Mouse (Mus musculus) embryonic facial prominence, embryonic 11.5 days (tissue): ENCODE results near the gene Helq. TPM values are rescaled to one million over a fixed set of nuclear protein-coding genes. Genes with fewer than 3 reads are reported as not detected.

Experiments
- ATAC-seq: fragments of 200-750 bp; cut with Nextera tagmentation; replicated peaks from 2 replicates; pipeline ENCODE4 v1.8.0; 2017; ENCODE audit warnings: low read depth; ENCODE audit not compliant: insufficient number of reproducible peaks, low FRiP score, low TSS enrichment
- DNase-seq: peaks from one replicate; pipeline ENCODE4 v3.0.0-alpha.2; 2015; ENCODE audit warnings: low spot score
- H3K27ac ChIP-seq: fragments of 300-500 bp; sonication (generic); replicated peaks from 2 replicates; pipeline ENCODE4 v1.5.1; 2014; ENCODE audit warnings: mild to moderate bottlenecking, low read depth, low read length, control low read depth
- H3K27me3 ChIP-seq: fragments of 300-500 bp; sonication (generic); 2 replicates; pipeline ENCODE4 v1.6.1; 2014; ENCODE audit warnings: mild to moderate bottlenecking, low read length, moderate library complexity, mixed read lengths; ENCODE audit not compliant: control insufficient read depth, insufficient read depth
- H3K36me3 ChIP-seq: fragments of 300-500 bp; sonication (generic); replicated peaks from 2 replicates; pipeline ENCODE4 v1.6.1; 2014; ENCODE audit warnings: low read depth, mild to moderate bottlenecking, low read length, moderate library complexity, mixed read lengths; ENCODE audit not compliant: control insufficient read depth, insufficient read depth
- H3K4me1 ChIP-seq: fragments of 300-500 bp; sonication (generic); 2 replicates; pipeline ENCODE4 v1.6.1; 2014; ENCODE audit warnings: low read length, mixed read lengths; ENCODE audit not compliant: control insufficient read depth, insufficient read depth
- H3K4me2 ChIP-seq: fragments of 300-500 bp; sonication (generic); 2 replicates; pipeline ENCODE4 v1.6.1; 2014; ENCODE audit warnings: low read depth, mild to moderate bottlenecking, control low read depth, low read length, moderate library complexity
- H3K4me3 ChIP-seq: fragments of 300-500 bp; sonication (generic); 2 replicates; pipeline ENCODE4 v1.5.1; 2014; ENCODE audit warnings: low read depth, low read length, control low read depth
- H3K9ac ChIP-seq: fragments of 300-500 bp; sonication (generic); replicated peaks from 2 replicates; pipeline ENCODE4 v1.6.1; 2014; ENCODE audit warnings: mild to moderate bottlenecking, control low read depth, low read length
- H3K9me3 ChIP-seq: fragments of 300-500 bp; sonication (generic); replicated peaks from 2 replicates; pipeline ENCODE4 v1.6.1; 2016; ENCODE audit warnings: mild to moderate bottlenecking, low read length, inconsistent platforms, mixed read lengths; ENCODE audit not compliant: control insufficient read depth
- WGBS: fragments of 180-500 bp; shearing (Covaris S2); extraction: QIAGEN DNeasy Blood & Tissue Kit; methylation state at CpG from one replicate; pipeline ENCODE4 v1.1.7; 2014; 5-methylcytosine and 5-hydroxymethylcytosine counted together
- polyA plus RNA-seq: library from polyadenylated mRNA; unstranded; fragments of >200 nt; fragmentation: Nextera tagmentation; extraction: Ambion mirVana; gene quantifications from 2 replicates; pipeline ENCODE4 v1.2.1, GENCODE M21; 2014

The Helq gene
- polyA plus RNA-seq, 1 experiment from 2014 or later: 21.6 TPM

GRCm38 (mm10) chr5:100716762-100717161, 81.6 kb downstream of the Helq start:
- WGBS: 96% methylated on average over 15 of the region's 15 CpGs
- Histone ChIP-seq H3K27me3 (peaks cover 3% of the 10 kb centered on the region; the same call in 1 of the 2 replicates), H3K27ac (no peak overlapping the region), H3K9ac (no peak overlapping the region), H3K4me2 (no peak overlapping the region), H3K36me3 (no peaks in the 10 kb centered on the region), H3K4me3 (no peak overlapping the region), H3K9me3 (no peaks in the 10 kb centered on the region), H3K4me1 (no peaks in the 10 kb centered on the region)
- no peak for DNase-seq
- ATAC-seq: no peak

Other genes starting within 250 kb of the Helq start
- gene Plac8, start 226.4 kb downstream of the Helq start, polyA plus RNA-seq: 5.3 and 5.5 TPM in 2 replicates
- 62.2 and 64.0 TPM in 2 replicates for gene Coq2, start 123.5 kb downstream of the Helq start, polyA plus RNA-seq
- 1.1 and 2.2 TPM in 2 replicates for gene Hpse, start 78.9 kb downstream of the Helq start, polyA plus RNA-seq
- 178 TPM in 2 replicates for gene Mrps18c, start within 50 bp of the Helq start, polyA plus RNA-seq
- 25.2 and 33.4 TPM in 2 replicates for gene Abraxas1, start 22.4 kb upstream of the Helq start, polyA plus RNA-seq
- 0.46 and 0.99 TPM in 2 replicates for gene Gpat3, start 47.1 kb upstream of the Helq start, polyA plus RNA-seq